9 mouse cellular contexts compared by ENCODE assay signal in genomic region chr15:9608177-9608576, GRCm38 (mm10).
DNase-seq lines count a peak whose midpoint lies in the region; ATAC-seq lines count a peak whose summit lies in the region.
"Had no signal": no experiment of that assay in that cellular context is flagged by ENCODE, and none has a peak within 500 bp of the region (broad histone marks: within the 10 kb centered on the region; RNA-seq: fewer than 3 reads in every experiment).

No protein-coding gene starts in this region.

- H3K9me3 ChIP-seq in heart, embryonic 12.5 days (replicated peaks): no peaks in the 10 kb centered on the region
- H3K9me3 ChIP-seq: neural tube, embryonic 12.5 days had no signal

- no peak overlapping the region for H3K4me2 ChIP-seq in heart, embryonic 12.5 days
- H3K4me2 ChIP-seq: neural tube, embryonic 12.5 days had no signal

- no peak for ATAC-seq in heart, embryonic 12.5 days (ENCODE audit: insufficient number of reproducible peaks, low FRiP score)

- no peak overlapping the region for H3K27ac ChIP-seq in heart, embryonic 12.5 days (ENCODE audit: poor library complexity, severe bottlenecking)
- H3K27ac ChIP-seq: neural tube, embryonic 12.5 days had no signal

- H3K4me1 ChIP-seq in heart, embryonic 12.5 days (replicated peaks): no peaks in the 10 kb centered on the region
- H3K4me1 ChIP-seq: neural tube, embryonic 12.5 days had no signal

- peak; percentile 23 to 37 for DNase-seq in heart, postnatal 10 days
- DNase-seq in right cerebral cortex, adult 18-20 months: peak; percentile 7
- no peak for DNase-seq in right cerebral cortex, postnatal 36 days (ENCODE audit: low spot score in 2 of 2)
- peak; percentile 26 for DNase-seq in T-cell, adult 2 months (ENCODE audit: low spot score)
- DNase-seq in retina, embryonic 14.5 days (ENCODE audit: low spot score): peak; percentile 12
- no peak for DNase-seq in cerebellum, postnatal 4 days (ENCODE audit: low spot score in 2 of 2)
- no peak for DNase-seq in frontal cortex, postnatal 10 days (ENCODE audit: low spot score in 2 of 2)

- no peak overlapping the region for H3K9ac ChIP-seq in heart, embryonic 12.5 days
- H3K9ac ChIP-seq: neural tube, embryonic 12.5 days had no signal

- no peaks in the 10 kb centered on the region for H3K27me3 ChIP-seq in heart, embryonic 12.5 days (replicated peaks)
- H3K27me3 ChIP-seq: neural tube, embryonic 12.5 days had no signal

- WGBS in heart, embryonic 12.5 days: 52% methylated on average over 4 of the region's 4 CpGs

- H3K4me3 ChIP-seq in heart, embryonic 12.5 days: no peak overlapping the region
- H3K4me3 ChIP-seq: neural tube, embryonic 12.5 days had no signal

- intact Hi-C loops in heart, postnatal 10 days (cut with DNase I): loop anchor here (1.0 to 10.0 kb wide), 2 partner anchors 153 to 493 kb away; no protein-coding TSS in a partner anchor

- H3K36me3 ChIP-seq in heart, embryonic 12.5 days: no peaks in the 10 kb centered on the region
- H3K36me3 ChIP-seq: neural tube, embryonic 12.5 days had no signal

Comparison
In these comparisons a context has a peak if more than half of its experiments do, and no peak if none do; other contexts are left out.
1. DNase-seq: peak in heart, postnatal 10 days (2 of 2), right cerebral cortex, adult 18-20 months (single experiment), T-cell, adult 2 months (single experiment) and retina, embryonic 14.5 days (single experiment); none in right cerebral cortex, postnatal 36 days (0 of 2), cerebellum, postnatal 4 days (0 of 2) and frontal cortex, postnatal 10 days (0 of 2).